Mouse (Mus musculus) urinary bladder, postnatal 10 days (tissue): Measurements from ENCODE around the gene Fbxl8.

Source experiments
- DNase-seq: peaks from one replicate; pipeline ENCODE4 v3.0.0; 2022; ENCODE audit warnings: low spot score

The Fbxl8 gene

DNA sequence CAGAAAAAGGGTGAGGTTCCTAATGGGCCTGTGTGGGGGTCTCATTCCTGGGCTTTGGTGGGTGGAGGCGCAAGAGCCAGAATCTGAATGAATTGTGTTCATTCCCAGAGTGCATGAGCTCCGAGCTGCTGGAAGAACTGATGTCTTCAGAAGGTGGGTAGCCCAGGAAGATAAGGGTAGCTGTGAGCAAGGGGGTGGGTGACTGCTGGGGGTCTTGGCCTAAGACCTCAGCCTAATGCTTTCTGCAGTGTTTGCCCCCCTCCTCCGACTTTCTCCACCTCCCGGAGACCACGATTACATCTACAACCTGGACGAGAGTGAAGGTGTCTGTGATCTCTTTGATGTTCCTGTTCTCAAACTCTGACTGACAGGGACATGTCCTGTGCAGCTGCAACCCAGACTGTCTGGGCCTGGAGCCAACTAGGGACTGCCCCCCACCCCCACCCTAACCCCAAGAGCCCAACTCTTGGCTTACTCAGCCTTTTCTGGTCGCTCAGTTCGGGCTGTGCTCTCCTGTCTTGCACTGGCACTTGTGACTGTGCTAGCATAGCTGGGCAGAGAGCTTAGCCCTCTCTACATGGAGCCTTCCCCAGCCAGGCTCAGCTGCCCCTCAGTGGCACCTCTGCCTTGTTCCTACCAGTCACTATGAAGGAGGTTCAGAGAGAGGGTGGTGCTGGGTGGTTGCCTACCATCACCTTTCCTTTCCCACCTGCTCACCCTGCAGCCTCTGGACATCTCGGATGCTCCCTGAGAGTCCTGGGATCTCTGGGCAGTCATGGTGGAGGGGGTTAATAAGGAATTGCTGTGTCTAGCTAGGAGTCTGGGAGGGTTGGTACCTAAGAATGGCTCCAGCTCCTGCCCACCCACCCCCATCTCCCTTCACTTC lies 40.1 kb downstream of the Fbxl8 start:
- DNase-seq = no peak

GRCm38 (mm10) chr8:105305211-105306145 lies 41.0 kb downstream of the Fbxl8 start, which contains the start of gene Elmo3:
Elmo3 (plus strand) TSS chr8:105305601.
- no peak for DNase-seq

- DNase-seq = no peak
Observed at GRCm38 (mm10) chr8:105306146-105306691, 41.8 kb downstream of the Fbxl8 start.

DNA sequence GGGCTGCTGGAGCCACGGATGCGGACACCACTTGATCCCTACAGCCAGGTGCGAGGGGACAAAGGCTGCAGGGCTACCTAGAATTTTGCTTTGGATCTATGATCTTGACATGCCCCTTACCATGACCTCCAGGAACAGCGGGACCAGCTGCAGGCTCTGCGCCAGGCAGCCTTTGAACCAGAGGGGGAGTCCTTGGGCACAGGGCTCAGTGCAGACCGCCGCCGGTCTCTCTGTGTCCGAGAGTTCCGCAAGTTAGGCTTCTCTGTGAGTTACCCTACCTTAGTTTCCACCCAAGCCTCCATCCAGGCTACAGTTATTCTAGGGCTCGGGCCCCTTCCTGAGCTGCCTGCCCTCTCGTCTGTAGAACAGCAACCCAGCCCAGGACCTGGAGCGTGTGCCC lies 43.2 kb downstream of the Fbxl8 start:
- no peak for DNase-seq

GRCm38 (mm10) chr8:105308428-105308827 lies 44.0 kb downstream of the Fbxl8 start:
- DNase-seq = no peak

DNA sequence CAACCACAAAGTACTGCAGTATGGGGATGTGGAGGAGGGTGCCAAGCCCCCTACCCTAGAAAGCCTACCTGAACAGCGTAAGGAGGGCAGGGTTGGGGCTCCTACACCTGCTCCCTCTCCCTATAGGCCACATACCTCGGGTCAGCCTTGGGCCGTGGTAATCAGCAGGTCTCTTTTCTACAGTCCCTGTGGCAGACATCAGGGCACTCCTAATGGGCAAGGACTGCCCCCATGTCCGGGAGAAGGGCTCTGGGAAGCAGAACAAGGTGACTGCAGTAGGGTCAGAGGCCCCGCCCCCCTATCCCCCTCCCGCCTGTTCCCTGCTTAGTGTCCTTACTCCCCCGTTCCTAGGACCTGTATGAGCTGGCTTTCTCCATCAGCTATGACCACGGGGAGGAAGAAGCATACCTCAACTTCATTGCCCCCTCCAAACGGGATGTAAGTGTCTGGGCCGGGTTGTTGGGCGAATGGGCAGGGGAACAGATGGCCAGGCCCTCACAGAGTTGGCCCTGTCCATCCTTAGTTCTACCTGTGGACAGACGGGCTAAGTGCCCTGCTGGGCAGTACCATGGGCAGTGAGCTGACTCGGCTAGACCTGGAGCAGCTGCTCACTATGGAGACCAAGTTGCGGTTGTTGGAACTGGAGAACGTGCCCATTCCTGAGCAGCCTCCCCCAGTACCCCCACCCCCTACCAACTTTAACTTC lies 44.8 kb downstream of the Fbxl8 start:
- DNase-seq = no peak

DNA sequence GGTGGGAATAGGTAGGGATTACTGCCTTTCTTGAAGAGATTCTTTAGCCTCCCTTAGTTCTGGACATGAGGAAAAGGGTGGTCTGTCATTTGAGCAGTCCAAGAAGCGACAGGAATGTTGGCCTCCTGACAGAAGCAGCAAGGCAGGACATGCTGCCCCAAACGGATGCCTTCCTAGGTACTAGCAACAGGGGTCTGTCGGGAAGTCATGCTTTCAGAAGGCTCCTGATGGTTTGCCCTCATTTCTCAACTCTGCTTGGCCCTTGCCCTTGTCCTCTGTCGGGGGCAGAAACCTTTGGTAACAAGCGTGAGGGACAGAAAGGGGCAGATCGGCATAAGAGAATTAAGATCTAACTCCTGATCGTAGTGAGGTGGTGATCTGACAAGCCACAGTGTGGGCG lies 45.7 kb downstream of the Fbxl8 start:
- no peak for DNase-seq

- DNase-seq = no peak
Observed at GRCm38 (mm10) chr8:105311718-105312117, 47.3 kb downstream of the Fbxl8 start.

- no peak for DNase-seq
Observed at GRCm38 (mm10) chr8:105312891-105313481, 48.5 kb downstream of the Fbxl8 start.

GRCm38 (mm10) chr8:105313622-105314402 lies 49.4 kb downstream of the Fbxl8 start:
- no peak for DNase-seq

DNA sequence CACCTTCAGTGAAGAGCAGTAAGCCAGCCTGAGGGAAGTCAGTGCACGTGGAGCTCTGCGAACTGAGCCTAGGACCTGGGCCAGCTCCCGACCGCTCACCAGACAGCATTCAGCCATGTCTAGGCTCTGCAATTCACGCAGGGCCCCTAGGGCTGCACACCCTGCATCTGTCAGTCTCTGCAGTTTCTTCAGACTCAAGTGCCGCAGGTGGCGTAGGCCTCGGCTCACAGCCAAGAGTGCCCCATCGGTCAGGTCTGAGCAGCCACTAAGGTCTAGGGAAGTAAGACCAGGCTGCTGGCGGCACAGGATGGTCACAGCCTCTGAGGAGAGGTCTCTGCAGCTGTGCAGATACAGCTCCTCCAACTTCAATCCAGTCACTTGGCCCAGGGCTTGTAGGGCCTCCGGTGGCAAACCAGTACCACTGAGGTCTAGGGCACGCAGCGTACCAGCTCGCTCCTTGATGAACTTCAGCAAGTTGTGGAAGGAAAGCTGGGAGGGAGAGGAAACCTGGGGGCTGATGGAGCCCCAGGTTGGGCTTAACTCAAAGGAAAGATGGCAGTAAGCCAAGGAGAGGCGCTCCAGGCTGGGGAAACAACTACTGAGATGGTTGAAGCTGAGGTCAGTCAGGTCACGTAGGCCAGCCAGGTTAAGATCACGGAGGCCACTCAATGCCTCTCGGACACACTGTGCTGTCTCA lies 50.8 kb downstream of the Fbxl8 start:
- DNase-seq = no peak

GRCm38 (mm10) chr8:105317941-105318340 lies 53.5 kb downstream of the Fbxl8 start:
- no peak for DNase-seq

DNA sequence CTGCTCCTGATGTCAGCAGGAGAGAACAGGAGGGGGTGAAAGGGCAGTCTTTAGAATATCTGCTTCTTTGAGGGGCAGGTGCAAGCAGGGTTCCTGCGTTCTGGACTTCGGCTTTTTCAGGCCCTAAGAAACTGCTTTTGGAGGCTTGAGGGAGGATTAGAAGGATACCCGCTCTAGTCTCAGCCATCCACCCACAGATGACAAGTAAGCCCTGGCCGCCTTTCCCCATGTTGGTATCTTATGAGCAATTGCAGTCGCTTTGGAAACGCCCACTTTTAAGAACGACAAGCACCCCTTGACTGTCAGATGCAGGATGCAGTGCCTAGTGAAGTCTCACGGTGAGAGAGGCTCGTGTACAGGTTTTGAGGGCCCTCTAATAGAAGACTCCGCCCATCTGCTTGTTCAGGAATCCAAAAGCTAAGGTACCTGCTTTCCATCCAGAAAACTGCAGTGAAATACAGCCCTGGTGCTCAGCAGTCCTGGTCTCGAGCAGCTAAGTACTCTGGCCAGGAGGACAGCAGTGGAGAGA lies 54.3 kb downstream of the Fbxl8 start:
- no peak for DNase-seq
